Mouse (Mus musculus) kidney, postnatal 4 days (tissue): ENCODE measurements at regions not wholly inside any gene's neighbourhood (a gene's known extent, or its start where the extent isn't known, plus 50 kb on each side); places are given as distances from the start of the nearest gene placed in this dataset.

ENCODE experiments used
- DNase-seq, 2 experiments: peaks; one replicate each; pipeline ENCODE4 v3.0.0; 2021; ENCODE audit warnings: mixed read lengths in 2 of 2

DNA sequence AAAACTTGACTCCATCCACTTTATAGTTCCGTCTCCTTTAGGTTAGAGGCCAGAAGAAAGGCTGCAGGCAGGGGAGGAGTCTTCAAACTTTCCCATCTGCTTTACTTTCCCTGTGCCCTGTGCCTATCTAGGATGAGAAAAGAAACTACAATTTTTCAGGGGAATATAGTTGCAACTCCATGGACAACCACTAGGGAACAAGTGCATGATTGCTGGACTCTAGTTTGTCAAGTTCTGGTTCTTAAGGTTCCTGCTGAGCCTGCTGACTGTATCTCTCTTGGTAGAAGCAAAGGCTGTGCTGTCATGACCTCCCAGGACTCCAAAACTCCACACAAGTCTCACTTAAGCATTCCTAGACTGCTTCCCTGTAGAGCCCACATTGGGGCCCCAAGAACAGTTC, 157.0 kb upstream of the Kirrel3 start:
- no peak for DNase-seq

DNA sequence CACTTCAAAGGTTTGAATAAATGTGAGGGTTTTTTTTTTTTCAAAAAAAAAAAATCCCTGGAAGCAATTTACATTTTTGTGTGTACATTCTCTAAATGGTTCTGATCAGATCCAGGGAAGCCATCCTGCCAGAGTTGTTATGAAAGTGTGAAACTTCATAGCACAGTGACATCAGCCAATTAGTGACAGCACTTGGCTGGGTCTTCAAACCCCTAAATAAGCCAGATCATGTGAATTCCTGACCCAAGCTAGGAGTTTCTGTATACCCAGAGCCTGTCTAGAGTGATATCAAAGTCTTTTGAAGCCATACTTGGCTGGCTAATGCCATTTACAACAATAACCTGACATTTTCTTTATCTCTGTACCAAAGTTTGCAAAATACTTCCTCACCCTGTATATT, 151.6 kb upstream of the Kirrel3 start:
- DNase-seq, result no peak

DNA sequence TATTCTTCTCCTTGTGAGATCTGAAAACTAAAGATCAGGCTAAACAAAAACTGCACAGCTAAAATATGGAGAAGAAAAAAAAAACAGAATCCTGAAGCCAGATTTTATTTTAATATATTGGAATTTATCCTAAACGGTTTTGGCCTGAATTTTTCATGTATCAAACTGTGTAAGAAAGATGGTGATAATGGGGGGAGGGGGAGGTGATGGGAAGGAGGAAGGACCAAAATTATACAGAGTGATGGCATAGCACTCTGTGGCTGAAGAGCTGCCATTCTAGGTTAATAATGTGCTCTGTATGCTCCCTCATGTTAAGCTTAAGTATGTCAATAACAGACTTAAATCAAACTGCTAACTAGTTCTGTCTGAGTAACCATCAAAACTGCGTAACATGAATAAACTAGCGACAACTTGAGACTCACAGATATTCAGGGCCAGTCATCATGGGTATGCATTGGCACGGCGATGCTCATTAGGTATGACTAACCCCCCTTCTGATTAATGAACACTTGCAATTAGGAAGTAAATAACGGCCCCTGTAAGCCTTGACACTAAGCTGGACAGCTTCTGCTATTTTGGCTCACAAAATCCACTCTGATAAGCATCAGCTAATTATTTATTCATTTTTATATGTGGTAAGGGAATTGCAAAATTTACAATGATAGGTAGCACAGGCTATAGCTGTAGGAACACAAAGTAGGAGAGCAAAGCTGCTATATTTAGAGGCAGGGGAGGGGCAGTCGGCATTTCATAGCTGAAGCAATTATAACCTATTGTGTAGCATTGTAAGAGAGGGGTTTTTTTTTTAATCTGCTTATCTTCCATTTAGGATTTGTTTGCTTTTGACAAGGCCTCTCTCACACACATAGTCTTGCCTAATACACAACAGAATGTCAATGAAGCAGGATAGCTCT, 150.9 kb upstream of the Kirrel3 start:
- DNase-seq, result no peak

- no peak for DNase-seq
Measured at GRCm38 (mm10) chr9:34348442-34348841, 137.3 kb upstream of the Kirrel3 start.

GRCm38 (mm10) chr9:34349997-34350396, 135.7 kb upstream of the Kirrel3 start:
- no peak for DNase-seq

- DNase-seq, result no peak
Measured at GRCm38 (mm10) chr9:34353744-34354143, 131.9 kb upstream of the Kirrel3 start.

GRCm38 (mm10) chr9:34354723-34355316, 130.9 kb upstream of the Kirrel3 start:
- no peak for DNase-seq

- no peak for DNase-seq
Measured at GRCm38 (mm10) chr9:34370686-34371398, 114.9 kb upstream of the Kirrel3 start.

DNA sequence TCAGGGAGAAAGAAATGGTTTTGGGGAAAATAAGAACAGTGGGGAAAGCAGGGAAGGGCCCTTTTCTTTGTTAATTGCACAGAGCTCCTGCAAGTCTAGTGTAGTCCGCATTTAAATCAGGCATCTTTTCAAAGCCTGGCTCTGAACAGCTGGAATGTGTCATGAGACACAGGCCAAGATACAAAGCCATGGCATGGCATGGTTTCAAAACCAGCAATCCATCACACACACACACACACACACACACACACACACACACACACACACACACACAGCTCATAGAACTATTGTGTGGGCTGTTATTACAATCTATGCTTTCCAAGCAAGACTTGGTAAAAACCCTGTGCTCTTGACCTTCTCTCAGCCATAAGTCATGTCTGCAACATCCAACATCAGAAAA, 110.5 kb upstream of the Kirrel3 start:
- DNase-seq, result peak; percentile 6 to 10

- DNase-seq, result no peak
Measured at GRCm38 (mm10) chr9:34380008-34380407, 105.7 kb upstream of the Kirrel3 start.

DNA sequence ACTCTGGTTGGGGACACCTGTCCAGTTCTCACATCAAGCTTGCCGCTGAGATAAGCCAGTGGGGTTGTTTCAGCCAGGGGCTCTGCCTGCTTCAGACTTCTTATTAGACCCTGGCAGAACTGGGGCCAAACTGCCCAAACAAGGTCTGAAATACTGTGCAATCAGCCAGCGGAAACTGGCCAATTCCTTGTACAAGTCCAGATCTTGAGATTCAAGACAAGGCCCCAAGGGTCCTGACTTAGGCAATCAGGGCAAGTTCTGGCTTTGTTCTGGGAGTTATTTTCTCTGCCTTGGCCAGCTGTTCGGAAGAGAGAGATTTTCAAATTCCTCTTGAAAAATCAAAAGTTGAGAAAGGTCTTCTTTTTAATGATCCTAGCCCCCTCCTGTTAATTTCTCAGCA, 104.1 kb upstream of the Kirrel3 start:
- no peak for DNase-seq

DNA sequence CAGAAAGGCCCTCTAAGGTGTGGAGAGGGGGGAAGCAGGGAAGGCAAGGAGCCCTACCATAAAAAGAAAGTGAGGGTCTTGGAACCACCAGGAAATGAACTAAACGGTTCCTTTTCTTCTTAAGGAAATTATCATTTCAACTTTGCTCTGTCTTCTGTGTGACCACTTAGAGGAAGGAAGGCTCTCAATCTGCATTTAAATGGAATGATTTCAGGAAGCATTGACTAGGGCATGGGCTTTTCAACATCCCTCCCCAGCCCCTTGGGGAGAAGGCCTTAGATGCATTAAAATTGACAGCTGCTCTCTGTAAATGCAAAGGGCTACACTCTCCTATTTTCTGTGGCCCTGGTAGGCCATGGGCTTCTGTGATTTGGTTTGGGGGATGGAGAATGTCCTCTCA, 103.5 kb upstream of the Kirrel3 start:
- no peak for DNase-seq

DNA sequence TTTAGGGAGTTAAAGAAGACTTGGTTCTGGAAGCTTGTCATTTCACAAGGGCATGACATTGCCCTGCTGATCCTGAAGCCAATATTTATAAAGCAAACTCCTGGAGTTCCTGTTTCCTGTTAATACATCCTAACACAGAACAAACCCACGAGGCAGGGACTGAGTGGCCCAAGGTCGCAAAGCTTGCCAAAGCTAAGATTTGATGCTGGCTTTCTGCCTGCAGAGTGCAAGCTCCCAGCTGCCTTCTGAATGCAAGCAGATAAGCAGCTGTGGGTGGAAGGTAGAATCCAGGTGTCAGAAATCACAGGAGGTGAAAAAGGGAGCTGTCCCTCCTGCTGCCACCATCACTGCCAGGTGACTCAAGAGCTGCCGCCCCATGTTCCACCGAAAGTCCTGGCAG, 99.6 kb upstream of the Kirrel3 start:
- peak; percentile 27 for DNase-seq

DNA sequence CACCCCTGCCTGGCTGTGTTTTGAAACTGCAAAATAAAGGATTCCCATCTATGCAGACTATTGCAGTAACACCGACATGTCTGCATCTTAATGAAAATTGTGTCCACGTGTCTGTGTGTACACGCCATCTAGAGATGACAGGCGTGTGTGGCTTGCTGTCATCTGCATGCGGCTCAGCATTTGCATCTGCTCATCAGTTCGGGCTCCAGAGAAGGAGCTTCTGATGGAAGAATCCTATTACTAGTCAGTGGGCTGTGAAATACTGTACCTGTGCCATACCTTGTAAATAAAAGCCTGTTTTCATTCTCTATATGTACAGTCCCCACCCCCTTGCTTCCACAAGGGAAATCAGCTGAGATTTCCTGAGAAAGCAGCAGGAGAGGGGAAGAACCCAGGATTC, 92.7 kb upstream of the Kirrel3 start:
- DNase-seq, result no peak

DNA sequence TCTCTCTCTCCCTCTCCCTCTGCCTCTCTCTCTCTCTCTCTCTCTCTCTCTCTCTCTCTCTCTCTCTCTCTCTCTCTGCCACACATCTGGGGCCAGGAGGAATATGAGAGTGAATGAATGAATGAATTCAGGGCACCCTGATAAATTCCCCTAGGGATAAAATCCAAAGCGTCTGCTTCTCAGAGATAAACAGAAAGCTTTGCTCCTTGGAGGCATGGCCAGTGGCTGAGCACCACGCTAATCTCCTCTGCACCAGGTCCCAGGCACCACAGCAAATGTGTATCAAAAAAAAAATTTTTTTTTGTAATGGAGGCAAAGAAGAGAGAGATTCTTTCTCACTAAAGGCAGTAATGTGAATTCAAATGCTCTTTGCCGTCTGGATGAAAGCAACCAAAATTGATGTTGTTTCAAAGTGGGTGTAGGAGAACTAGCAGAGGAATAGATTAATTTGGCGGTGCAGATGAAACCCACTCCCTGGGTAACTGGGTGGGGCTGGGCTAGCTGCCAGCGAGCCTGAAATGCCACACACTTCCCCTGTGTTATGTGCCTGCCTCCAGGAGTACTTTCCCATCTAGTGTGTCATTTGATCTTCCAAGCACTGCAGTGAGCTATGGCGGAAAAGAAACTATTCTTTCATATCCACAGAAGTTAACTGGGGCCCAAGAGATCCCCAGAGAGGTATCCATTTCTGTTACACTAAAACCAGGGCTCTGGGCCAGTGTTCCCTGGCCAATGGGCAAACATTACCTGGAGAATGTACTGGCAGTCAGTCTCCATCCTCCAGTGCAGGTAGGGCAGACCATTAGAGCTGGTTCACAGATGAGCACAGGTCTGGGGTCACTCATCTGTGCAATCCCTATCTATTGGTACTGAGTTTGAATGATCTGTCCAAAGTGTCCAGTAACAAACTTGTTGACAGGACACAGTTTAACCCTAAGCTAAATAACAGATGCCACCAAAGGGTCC, 89.6 kb upstream of the Kirrel3 start:
- DNase-seq, result no peak

GRCm38 (mm10) chr9:34411699-34412098, 74.0 kb upstream of the Kirrel3 start:
- no peak for DNase-seq

DNA sequence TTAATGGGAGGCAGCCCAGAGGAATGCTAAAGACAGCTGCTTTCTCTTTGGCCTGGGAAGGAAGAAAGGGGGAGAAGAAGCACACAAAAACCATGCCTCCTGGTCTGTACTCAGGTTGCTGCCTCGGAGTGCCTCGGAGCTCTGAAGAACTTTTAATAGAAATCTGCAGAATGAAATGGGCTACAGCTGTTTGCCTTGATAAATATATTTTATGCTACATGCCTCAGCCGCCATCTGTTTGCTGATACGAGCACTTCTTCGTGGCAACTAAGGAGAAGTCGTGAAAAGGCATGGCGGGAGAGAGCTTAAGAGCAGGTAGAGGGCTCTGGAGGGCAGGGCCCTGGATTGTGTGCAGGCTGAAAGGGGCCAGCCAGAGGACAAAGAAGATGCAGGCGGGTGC, 69.5 kb upstream of the Kirrel3 start:
- no peak for DNase-seq

- DNase-seq, result no peak
Measured at GRCm38 (mm10) chr9:34418100-34418499, 67.6 kb upstream of the Kirrel3 start.

DNA sequence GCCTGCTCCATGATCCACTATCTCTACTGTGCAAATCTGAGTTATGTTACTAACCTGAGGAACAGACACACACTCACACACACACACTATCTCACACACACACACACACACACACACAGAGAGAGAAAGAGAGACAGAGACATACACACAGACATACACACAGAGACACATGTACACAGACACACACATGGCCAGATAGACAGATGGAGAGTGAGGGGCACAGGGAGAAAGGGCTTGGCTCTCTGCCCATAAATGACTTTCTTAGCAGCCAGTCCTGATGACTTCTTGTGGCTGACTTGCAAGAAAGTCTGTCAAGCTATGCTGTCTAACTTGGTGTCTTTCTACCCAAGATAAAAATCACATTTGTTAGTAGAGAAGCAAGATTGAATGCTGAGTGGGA, 63.7 kb upstream of the Kirrel3 start:
- DNase-seq, result no peak

DNA sequence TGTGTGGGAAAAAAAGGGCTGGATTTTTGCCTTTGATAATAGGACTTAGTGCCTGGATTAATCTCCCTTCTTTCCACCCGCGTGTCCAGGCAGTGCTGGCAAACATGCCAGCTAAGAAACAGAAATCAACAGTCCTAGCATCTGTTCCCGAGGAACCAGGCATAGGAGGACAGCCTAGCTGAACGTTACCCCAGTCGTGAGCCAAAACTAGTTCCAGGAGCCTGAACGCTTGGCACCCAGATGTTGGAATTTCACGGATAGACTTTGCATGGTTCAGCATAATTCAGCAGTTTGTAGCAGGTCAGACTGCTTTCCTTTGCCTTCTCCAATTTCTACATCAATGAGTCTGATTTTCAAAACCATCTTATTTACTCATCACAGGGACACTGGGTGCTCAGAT, 62.6 kb upstream of the Kirrel3 start:
- no peak for DNase-seq

GRCm38 (mm10) chr9:34426589-34426988, 59.1 kb upstream of the Kirrel3 start:
- DNase-seq, result no peak

GRCm38 (mm10) chr9:34427711-34428110, 58.0 kb upstream of the Kirrel3 start:
- peak; percentile 14 to 26 for DNase-seq
